Mouse (Mus musculus) c-Kit-positive CD71-negative TER-119-negative erythroid progenitor cells, embryonic 14.5 days (primary cell): Measurements from ENCODE around the gene Pik3r2.

Source experiments
- DNase-seq: peaks from one replicate; pipeline ENCODE4 v3.0.0-alpha.2; 2013; ENCODE audit warnings: low read depth

Pik3r2 gene

GRCm38 (mm10) chr8:70801156-70801555 lies 24.6 kb upstream of the Pik3r2 start:
- DNase-seq = no peak

- DNase-seq = no peak
Observed at GRCm38 (mm10) chr8:70800648-70801047, 24.1 kb upstream of the Pik3r2 start.

GRCm38 (mm10) chr8:70798281-70798680 lies 21.8 kb upstream of the Pik3r2 start:
- no peak for DNase-seq

GRCm38 (mm10) chr8:70797081-70798070 lies 20.9 kb upstream of the Pik3r2 start:
- peak; percentile 85 for DNase-seq

- no peak for DNase-seq
Observed at GRCm38 (mm10) chr8:70796403-70797080, 20.0 kb upstream of the Pik3r2 start.

- DNase-seq = no peak
Observed at GRCm38 (mm10) chr8:70795370-70795769, 18.9 kb upstream of the Pik3r2 start.

GRCm38 (mm10) chr8:70794215-70794614 lies 17.7 kb upstream of the Pik3r2 start:
- DNase-seq = no peak

- DNase-seq = peak; percentile 49
Observed at GRCm38 (mm10) chr8:70792700-70793099, 16.2 kb upstream of the Pik3r2 start.

- DNase-seq = peak; percentile 95
Observed at GRCm38 (mm10) chr8:70791975-70792691, 15.6 kb upstream of the Pik3r2 start.

- no peak for DNase-seq
Observed at GRCm38 (mm10) chr8:70791294-70791701, 14.8 kb upstream of the Pik3r2 start.

- DNase-seq = no peak
Observed at GRCm38 (mm10) chr8:70790846-70791245, 14.3 kb upstream of the Pik3r2 start.

- no peak for DNase-seq
Observed at GRCm38 (mm10) chr8:70789046-70789445, 12.5 kb upstream of the Pik3r2 start.

GRCm38 (mm10) chr8:70787941-70788667 lies 11.6 kb upstream of the Pik3r2 start:
- no peak for DNase-seq

GRCm38 (mm10) chr8:70787051-70787445 lies 10.5 kb upstream of the Pik3r2 start:
- no peak for DNase-seq

GRCm38 (mm10) chr8:70786291-70787050 lies 10.0 kb upstream of the Pik3r2 start:
- no peak for DNase-seq

- no peak for DNase-seq
Observed at GRCm38 (mm10) chr8:70780093-70780492, 3.6 kb upstream of the Pik3r2 start.

GRCm38 (mm10) chr8:70775851-70776495 lies 540 bp downstream of the Pik3r2 start:
- no peak for DNase-seq

GRCm38 (mm10) chr8:70775227-70775626 lies 1.3 kb downstream of the Pik3r2 start:
- DNase-seq = no peak

GRCm38 (mm10) chr8:70774740-70775139 lies 1.8 kb downstream of the Pik3r2 start:
- no peak for DNase-seq

- no peak for DNase-seq
Observed at GRCm38 (mm10) chr8:70773833-70774232, 2.7 kb downstream of the Pik3r2 start.
